Mouse (Mus musculus) gastrocnemius, postnatal 14 days (tissue): ENCODE measurements around the gene Rhbdl3. TPM values are rescaled to one million over a fixed set of nuclear protein-coding genes. Genes with fewer than 3 reads are reported as not detected.
"Not testable (repeated sequence)": the region's sequence is repeated elsewhere in the genome, so short reads cannot be mapped to it uniquely, and the experiment has no call there.

Experiments
- DNase-seq: peaks from one replicate; pipeline ENCODE4 v3.0.0; 2021; ENCODE audit warnings: mixed read lengths
- intact Hi-C: fragments of 180-260 bp; cut with DNase I; formaldehyde crosslinking; loops from one replicate; pipeline ENCODE4 v1.15.1; 2025; ENCODE audit warnings: low total_unique reads
- total RNA-seq, 2 experiments: library from RNA; stranded (reverse); gene quantifications; 2 replicates each; pipeline ENCODE4 v1.2.3; 2021

Rhbdl3 gene
- total RNA-seq, 2 experiments from 2014 or later, result 10.6 to 11.4 TPM

DNA sequence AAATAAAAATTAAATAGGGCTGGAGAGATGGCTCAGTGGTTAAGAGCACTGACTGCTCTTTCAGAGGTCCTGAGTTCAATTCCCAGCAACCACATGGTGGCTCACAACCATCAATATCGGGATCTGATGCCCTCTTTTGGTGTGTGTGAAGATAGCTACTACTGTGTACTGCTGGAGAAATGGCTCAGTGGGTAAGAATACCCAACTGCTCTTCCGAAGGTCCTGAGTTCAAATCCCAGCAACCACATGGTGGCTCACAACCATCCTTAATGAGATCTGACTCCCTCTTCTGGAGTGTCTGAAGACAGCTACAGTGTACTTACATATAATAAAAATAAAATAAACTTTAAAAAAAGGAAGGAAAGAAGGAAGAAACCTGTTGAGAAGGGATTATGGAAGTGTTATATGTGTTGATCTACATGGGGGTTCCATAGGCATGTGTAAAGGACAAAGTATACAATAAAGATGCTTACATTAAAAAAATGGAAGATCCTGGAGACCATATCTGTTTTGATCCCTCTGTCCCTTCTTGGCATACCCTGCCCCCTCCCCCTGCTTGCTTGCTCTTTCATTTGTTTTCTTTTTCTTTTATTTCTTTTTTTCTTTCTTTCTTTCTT lies 77.8 kb downstream of the Rhbdl3 start:
- intact Hi-C loops, DNase-seq: not testable (repeated sequence)

DNA sequence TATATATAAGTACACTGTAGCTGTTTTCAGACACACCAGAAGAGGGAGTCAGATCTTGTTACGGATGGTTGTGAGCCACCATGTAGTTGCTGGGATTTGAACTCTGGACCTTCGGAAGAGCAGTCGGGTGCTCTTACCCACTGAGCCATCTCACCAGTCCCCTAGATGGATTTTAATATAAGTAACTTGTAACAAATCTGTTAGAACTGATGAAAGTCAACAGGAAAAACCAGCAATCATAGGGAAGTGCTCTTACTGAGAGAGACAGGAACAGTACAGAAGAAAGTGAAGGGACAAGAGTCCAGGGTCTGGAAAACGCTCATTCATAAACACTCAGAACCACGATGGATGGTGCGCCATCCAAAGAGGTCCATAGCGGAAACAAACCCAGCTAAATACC lies 78.5 kb downstream of the Rhbdl3 start:
- intact Hi-C loops, DNase-seq: not testable (repeated sequence)

DNA sequence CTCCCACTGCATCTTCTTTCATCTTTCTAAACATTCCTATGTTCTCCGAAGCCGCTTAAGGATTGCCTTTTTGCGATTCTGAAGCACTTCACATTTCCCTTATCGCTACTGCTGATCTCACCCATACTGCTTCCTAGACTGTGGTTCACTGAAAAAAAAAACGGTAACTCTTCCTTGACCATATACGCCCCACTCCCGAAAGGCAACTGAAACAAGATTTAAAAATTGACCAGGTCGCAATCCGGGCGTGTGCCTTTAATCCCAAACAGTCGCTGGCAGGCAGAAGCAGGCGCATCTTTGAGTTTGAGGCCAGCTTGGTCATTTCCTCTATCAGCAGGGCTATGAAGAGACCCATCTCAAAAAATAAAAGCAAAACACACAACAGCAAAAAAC lies 81.9 kb downstream of the Rhbdl3 start:
- intact Hi-C loops, result no loop called here
- DNase-seq, result no peak

DNA sequence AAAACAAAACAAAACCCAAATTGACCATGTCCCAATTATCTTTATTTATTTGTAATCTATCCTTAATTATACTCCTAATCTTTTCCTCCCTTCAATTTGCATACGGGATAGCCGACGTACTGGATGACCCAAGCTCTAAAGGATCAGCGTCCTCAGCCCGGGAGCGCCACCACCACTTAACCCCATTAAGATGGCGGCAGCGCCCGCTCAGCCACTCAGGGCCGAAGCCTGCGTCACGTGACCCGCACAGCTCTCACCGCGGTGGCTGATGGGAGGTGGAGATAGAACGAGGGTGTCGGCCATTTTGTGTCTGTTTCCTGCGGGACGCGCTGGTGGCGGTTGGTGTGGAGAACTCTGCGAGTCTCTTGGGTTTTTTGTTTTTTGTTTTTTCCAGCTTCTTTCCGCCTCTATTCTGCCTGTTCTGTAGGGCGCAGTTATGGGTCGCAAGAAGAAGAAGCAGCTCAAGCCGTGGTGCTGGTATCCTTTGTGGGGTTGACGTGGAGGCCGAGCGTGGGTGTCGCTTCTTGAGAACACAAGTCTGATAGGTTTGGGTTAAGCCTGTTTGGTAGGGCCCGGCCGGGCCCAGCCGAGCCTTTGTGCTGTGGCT lies 82.4 kb downstream of the Rhbdl3 start, which contains the start of gene Zfp207:
Gene Zfp207, plus strand, starts transcription at position 261 of the 607 bp plus-strand sequence.
- peak; percentile 99 for DNase-seq
- intact Hi-C loops, result no loop called here

DNA sequence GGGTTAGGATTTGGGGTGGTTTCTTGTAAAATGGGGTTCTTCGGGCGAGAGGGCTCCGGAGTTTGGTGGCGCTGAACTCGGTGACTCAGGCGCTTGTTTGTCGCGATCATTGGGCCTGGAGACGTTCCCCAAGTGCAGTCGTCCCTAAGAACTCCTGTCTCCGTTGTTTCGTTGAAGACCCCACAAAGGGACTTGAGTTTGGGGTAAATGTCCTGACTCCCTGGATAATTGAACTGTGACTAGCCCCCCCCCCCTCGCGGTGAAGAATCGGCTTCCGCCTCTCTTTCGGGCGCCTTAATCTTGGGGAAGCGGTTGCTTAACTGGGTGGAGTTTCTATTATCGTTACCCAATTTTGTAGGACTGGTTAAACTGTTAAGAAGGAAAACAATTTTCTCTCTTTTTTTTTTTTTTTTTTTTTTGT lies 82.9 kb downstream of the Rhbdl3 start:
- intact Hi-C loops, result no loop called here
- DNase-seq, result no peak

DNA sequence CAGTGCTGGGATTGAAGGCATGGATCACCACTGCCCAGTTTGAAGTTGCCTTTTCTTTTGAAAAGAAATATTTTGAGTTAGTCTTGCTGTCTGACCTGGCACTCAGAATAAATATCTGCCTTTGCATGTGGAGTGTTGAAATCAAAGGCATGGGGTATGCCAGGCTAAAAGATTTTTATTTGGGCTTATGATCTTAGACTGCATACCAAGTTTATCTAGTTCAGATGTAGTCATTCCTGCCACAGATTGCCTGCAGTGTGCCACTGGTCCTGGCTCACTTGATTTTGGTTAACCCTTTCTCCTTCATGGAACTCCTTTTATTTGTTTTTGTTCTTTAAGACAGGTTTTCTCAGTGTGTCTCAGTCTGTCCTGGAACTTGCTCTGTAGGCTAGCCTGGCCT lies 83.7 kb downstream of the Rhbdl3 start:
- DNase-seq, result no peak
- intact Hi-C loops, result no loop called here

DNA sequence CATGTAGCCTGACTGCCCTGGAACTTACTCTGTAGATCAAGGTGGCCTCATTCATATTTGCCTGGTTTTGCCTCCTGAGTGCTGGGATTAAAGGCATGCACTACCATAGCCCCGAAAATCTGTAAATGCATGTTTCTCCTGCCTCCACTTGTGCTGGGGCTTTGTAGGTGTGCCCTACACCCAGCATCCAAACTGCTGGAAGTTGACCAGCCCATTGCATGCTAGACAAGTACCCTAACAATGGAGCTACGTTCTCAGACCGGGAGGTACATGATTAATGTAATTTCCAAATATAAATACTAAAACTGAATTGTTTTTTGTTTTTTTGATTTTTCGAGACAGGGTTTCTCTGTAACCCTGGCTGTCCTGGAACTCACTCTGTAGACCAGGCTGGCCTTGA lies 84.3 kb downstream of the Rhbdl3 start:
- DNase-seq, result no peak
- intact Hi-C loops, result no loop called here

DNA sequence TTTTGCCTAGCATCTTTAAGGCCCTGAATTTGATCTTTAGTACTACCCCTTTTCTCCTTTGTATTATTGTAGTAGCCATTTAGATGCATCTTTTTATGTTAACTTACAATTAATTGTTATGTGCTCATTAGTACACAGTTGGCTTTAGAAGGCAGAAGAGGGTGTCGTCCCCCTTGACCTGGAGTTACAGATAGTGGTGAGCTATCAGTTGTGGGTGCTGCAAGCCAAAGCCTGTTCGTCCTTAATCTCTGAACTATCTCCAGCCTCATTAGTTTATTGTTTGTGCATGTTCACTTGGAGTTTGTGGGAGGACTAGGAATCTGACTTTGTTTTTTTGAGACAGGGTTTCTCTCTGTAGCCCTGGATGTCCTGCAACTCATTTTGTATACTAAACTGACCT lies 86.1 kb downstream of the Rhbdl3 start:
- intact Hi-C loops, result no loop called here
- DNase-seq, result no peak

DNA sequence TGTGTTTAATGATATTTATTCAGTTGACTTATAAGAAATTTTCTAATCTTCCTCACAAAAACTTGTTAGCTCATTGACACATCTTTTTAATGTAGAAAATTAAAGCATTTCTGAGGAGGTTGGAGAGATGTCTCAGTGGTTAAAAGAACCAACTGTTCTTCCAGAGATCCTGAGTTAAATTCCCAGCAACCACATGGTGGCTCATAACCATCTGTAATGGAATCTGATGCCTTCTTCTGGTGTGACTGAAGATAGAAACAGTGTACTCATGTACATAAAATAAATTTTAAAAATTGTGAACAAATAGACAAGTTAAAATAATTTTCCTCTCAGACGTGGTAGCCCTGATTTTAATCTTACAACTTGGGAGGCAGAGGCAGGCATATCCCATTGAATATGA lies 89.2 kb downstream of the Rhbdl3 start:
- DNase-seq, result no peak
- intact Hi-C loops, result no loop called here

DNA sequence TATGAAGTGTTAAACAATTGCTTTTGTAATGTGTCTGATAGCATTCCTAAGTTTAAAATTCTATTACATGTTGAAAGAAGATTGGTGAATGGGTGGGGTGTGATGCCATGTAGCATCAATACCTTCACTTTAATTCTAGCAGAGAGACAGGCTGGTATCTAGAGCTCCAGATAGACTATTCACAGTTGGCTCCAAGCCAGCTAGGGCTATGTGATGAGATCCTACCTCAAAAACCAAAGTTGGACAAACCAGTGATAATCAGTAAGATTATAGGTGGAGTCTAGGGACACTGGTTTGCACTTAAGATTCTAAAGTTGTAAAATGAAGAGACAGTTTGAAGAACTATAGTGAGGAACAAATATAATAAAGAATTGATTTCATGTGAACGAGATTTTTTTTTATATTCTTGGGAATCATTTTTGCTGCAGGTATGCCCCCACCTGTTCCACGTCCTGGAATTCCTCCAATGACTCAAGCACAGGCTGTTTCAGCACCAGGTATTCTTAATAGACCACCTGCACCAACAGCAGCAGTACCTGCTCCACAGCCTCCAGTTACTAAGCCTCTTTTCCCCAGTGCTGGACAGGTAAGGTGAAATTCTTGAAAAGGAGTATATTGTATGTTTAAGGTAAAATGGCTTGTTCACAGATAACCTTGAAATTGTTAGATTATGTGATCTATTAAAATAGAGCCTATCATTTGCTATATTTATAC lies 90.9 kb downstream of the Rhbdl3 start:
- intact Hi-C loops, result no loop called here
- DNase-seq, result no peak

DNA sequence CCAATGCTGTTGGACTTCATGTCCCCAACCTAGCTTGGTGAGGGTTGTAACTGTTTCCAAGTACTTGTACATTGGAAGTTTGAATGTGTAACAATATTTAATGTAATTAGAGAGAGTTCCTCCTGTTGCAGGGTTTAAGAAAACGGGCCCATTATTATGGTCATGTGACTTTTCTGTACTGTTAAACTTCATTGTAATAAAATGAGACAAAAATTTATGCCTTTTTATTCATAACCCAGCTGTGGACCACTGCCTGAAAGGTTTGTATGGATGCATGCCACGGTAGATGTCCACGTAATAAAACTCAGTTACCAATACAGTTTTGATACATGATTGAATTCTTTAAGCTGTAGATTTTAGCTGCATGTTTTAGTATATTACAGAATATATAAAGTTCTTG lies 95.2 kb downstream of the Rhbdl3 start:
- DNase-seq, result no peak

DNA sequence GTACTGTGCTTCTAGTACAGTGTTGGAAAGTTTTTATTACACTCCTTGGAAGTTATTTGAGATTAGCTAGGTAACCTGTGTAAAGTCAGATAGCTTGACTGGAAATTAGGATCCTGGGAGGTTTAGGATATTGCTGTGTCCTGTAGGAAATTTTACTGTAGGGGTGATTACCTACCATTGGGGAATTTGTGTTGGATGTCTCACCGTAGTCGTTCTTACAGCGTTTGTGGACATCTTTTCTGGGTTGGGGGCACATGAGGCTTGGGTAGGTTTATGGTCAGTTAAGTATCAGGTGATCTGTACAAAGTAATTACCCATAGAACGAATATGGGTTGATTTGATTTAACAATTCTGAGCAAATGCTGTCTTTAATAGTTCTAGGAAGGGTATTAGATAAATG lies 95.9 kb downstream of the Rhbdl3 start:
- intact Hi-C loops, result no loop called here
- no peak for DNase-seq

More for the DNA sequence above, 95.2 kb downstream of the Rhbdl3 start:
- intact Hi-C loops, result no loop called here

Other genes starting within 250 kb of the Rhbdl3 start
- gene Crlf3, start 219.9 kb upstream of the Rhbdl3 start, total RNA-seq, result 10 to 100 TPM in 1 of 2 experiments, 1 to 10 TPM in 1; 7.4 to 10.8 TPM
- 1 to 10 TPM; 1.3 to 1.7 TPM for gene Atad5, start 211.5 kb upstream of the Rhbdl3 start, total RNA-seq
- 10 to 100 TPM; 20.4 to 20.7 TPM for gene Tefm, start 158.7 kb upstream of the Rhbdl3 start, total RNA-seq
- 10 to 100 TPM in 1 of 2 experiments, 1 to 10 TPM in 1; 7.4 to 10.7 TPM for gene Adap2, start 146.8 kb upstream of the Rhbdl3 start, total RNA-seq
- 1 to 10 TPM; 3.6 to 3.7 TPM for gene Rnf135, start 117.1 kb upstream of the Rhbdl3 start, total RNA-seq
- 10 to 100 TPM; 38.6 to 38.9 TPM for gene Rhot1, start 91.9 kb upstream of the Rhbdl3 start, total RNA-seq
- 10 to 100 TPM; 24.3 to 28.6 TPM for gene 5730455P16Rik, start 77.1 kb downstream of the Rhbdl3 start, total RNA-seq
- 10 to 100 TPM; 61.4 to 64.0 TPM for gene Zfp207, start 82.4 kb downstream of the Rhbdl3 start, total RNA-seq
- 100 to 1,000 TPM; 121 to 128 TPM for gene Psmd11, start 127.7 kb downstream of the Rhbdl3 start, total RNA-seq
- gene Cdk5r1, start 176.1 kb downstream of the Rhbdl3 start, total RNA-seq, result 1 to 10 TPM; 1.5 to 3.0 TPM